Mouse (Mus musculus): ENCODE data around the gene Pip5k1b.

The Pip5k1b gene

DNA sequence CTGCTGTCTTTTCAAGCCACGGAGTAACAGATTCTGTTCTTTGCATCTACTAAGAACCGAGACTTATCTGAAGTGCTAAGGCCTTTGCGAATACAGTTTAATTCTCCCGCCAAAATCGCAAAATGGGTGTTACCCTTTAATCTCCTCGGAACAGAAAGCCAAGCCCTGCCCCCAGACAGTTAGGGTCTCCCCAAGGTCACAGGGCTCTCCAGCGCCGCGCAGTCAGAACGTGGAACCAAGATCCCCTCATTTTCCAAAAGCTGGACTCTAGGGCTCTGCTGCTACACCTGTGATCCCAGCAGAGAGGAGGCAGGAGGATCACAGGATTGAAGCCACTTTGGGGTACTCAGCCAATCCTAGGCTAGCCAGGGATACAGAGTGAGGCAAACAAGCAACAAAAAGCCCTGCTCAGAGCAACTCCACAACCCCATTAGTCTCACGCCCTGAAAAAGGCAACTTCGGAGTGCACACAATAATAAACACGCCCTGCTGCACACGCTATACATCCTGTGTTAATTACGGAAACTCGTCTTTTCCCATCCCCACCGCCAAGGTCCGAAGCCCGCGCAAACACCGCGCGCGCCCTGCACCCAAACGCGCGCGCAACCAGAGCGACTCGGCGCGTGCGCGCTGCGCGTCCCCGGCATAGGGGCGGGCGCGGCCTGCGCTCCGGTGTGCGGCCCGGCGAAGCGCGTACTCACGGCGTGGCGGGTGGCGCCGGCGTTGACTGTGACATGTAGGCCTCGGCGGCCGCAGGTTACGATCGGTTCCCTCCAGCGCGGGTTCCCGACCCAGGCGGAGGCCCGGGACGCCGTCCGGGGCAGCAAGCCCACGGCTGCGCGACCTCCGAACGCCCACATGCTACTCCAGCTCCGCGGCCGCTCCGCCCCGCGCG is 275.7 kb downstream of the Pip5k1b start:
- no peak for TF ChIP-seq GATA4 (IDR thresholded peaks at IDR 0.05; ENCODE audit: insufficient replicate concordance, low read length)

- TF ChIP-seq GATA4 (IDR thresholded peaks at IDR 0.05; ENCODE audit: insufficient replicate concordance, low read length): no peak
Observed at GRCm38 (mm10) chr19:24278859-24279258, 276.8 kb downstream of the Pip5k1b start.

DNA sequence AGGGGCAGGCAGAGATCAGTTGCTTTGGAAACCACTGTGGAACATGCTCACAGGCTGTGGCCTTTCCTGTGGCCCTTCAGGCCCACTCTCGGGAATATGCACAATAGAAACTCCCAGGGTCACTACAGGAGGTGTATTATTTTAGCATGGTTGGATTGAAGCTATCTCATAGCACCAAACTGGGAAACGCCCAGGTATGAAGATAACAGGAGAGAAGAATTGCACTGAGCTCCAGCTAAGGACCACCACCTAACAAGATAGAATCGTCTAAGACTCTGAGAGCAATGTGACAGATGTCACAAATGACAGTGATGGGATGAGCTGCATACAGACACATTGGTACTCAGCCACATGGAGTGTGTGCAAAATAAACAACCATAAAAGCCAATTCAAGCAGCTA is 281.4 kb downstream of the Pip5k1b start:
- TF ChIP-seq GATA4 (IDR thresholded peaks at IDR 0.05; ENCODE audit: insufficient replicate concordance, low read length): no peak

- no peak for TF ChIP-seq GATA4 (IDR thresholded peaks at IDR 0.05; ENCODE audit: insufficient replicate concordance, low read length)
Observed at GRCm38 (mm10) chr19:24271746-24272426, 283.8 kb downstream of the Pip5k1b start.

- no peak for TF ChIP-seq GATA4 (IDR thresholded peaks at IDR 0.05; ENCODE audit: insufficient replicate concordance, low read length)
Observed at GRCm38 (mm10) chr19:24271326-24271725, 284.3 kb downstream of the Pip5k1b start.

GRCm38 (mm10) chr19:24268531-24268930 is 287.1 kb downstream of the Pip5k1b start:
- TF ChIP-seq GATA4 (IDR thresholded peaks at IDR 0.05; ENCODE audit: insufficient replicate concordance, low read length): no peak

DNA sequence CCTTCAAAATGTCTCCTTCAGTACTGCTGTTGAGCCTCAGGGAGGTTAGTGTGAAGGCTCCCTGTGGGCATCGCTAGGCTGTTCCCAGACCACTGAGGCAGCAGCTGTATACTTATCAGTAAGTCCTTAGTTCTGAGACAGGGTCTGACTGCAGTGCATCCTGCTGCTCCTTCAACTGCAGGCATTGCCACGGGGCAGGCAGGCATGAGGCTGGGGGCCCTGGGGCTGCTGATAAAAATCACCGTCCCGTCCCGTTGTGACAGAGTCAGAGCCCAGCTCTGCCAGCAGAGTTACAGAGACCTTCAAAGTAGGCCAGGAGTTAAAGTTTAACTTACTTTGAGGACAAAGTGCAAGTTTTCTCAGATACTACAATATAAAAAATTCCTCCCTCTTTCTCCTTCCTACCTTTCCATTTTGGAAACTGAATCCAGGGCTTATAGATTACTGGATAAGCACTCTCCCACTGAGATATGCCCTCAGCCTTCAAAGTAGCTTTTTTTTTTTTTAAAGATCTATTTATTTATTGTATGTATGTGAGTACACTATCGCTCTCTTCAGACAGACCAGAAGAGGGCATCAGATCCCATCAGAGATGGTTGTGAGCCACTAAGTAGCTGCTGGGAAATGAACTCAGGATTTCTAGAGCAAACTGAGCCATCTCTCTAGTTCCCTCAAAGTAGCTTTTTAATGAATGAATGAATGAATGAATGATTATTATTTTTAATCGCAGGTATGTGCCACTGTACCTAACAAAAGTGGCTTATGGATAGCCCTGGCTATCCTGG is 289.4 kb downstream of the Pip5k1b start:
- TF ChIP-seq GATA4 (IDR thresholded peaks at IDR 0.05; ENCODE audit: insufficient replicate concordance, low read length): peak; percentile 97

DNA sequence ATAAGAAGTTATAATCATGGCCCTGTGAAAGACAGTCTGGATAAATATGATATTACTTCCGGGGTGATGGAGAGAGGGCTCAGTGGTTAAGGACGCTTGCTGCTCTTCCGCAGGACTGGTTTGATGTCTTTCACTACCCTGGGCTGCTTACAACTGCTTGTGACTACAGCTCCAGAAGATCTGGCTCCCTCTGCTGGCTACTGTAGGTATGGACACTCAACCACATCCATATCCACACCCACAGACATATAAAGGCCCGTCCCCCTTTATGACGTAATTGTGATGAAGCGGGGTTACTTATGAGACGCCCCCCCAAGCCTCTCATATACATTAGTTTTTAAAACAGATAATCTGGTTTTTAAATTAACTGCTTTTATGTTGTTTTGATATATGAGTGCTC is 290.7 kb downstream of the Pip5k1b start:
- no peak for TF ChIP-seq GATA4 (IDR thresholded peaks at IDR 0.05; ENCODE audit: insufficient replicate concordance, low read length)

- TF ChIP-seq GATA4 (IDR thresholded peaks at IDR 0.05; ENCODE audit: insufficient replicate concordance, low read length): no peak
Observed at GRCm38 (mm10) chr19:24262736-24263135, 292.9 kb downstream of the Pip5k1b start.

GRCm38 (mm10) chr19:24259390-24260351 is 296.0 kb downstream of the Pip5k1b start:
- TF ChIP-seq GATA4 (IDR thresholded peaks at IDR 0.05; ENCODE audit: insufficient replicate concordance, low read length): no peak

DNA sequence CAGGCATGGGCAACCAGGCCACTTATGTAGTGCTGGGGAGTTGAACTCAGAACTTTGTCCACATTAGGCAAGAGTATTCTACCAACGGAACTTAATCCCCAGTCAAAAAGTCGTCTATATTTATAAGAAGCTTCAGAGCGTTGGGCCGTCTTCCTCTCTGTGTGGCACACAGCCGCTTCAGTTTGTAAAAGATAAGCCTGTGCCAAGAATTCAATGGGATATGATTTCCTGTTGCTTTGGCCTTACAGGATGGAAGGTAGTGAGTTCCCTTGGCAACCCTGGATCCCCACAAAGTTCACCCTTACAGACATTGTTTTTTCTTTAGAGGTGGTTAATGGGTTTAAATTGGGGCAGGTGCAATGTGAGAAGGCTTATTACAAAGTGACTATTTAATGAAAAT is 297.3 kb downstream of the Pip5k1b start:
- peak; percentile 31; the same call in 1 of the 2 replicates for TF ChIP-seq GATA4 (IDR thresholded peaks at IDR 0.05; ENCODE audit: insufficient replicate concordance, low read length)

DNA sequence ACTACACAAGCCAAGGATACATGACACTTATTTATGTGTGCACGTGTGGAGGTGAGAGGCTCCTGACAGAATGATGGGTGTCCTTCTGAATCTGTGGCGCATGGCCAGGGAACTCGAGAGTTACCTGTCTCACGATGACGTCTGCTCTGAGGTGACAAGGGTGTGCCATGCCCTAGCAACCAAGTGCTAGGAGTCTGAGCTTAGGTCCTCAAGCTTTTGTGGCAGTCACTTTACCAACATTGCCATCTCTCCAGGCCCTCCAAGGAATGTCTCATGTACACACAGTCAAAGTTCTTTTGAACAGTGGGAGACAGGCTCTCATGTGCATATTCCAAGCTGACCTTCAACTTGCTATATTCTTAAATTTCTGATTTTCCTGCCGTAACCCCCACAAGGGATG is 297.7 kb downstream of the Pip5k1b start:
- no peak for TF ChIP-seq GATA4 (IDR thresholded peaks at IDR 0.05; ENCODE audit: insufficient replicate concordance, low read length)

- no peak for TF ChIP-seq GATA4 (IDR thresholded peaks at IDR 0.05; ENCODE audit: insufficient replicate concordance, low read length)
Observed at GRCm38 (mm10) chr19:24253657-24254260, 301.9 kb downstream of the Pip5k1b start.

GRCm38 (mm10) chr19:24251869-24252268 is 303.8 kb downstream of the Pip5k1b start:
- TF ChIP-seq GATA4 (IDR thresholded peaks at IDR 0.05; ENCODE audit: insufficient replicate concordance, low read length): peak; percentile 78; the same call in 1 of the 2 replicates
